Mouse (Mus musculus): ENCODE measurements at regions not wholly inside any gene's neighbourhood (a gene's known extent, or its start where the extent isn't known, plus 50 kb on each side); places are given as distances from the start of the nearest gene placed in this dataset.

GRCm38 (mm10) chr2:75514171-75514570 lies 144.9 kb upstream of the Hnrnpa3 start:
- DNase-seq (ENCODE audit: low spot score) = peak; percentile 74
- Histone ChIP-seq H3K27me3 (ENCODE audit: insufficient read depth, poor library complexity, severe bottlenecking) (no peaks in the 10 kb centered on the region), H3K27ac (no peak overlapping the region), H3K9me3 (no peaks in the 10 kb centered on the region), H3K36me3 (no peaks in the 10 kb centered on the region), H3K4me3 (no peak overlapping the region), H3K4me1 (peaks cover 11% of the 10 kb centered on the region; the same call in 1 of the 2 replicates)
- 47% methylated on average over 6 of the region's 6 CpGs for WGBS

GRCm38 (mm10) chr2:75516223-75516622 lies 142.8 kb upstream of the Hnrnpa3 start:
- no peak overlapping the region for H3K4me3 ChIP-seq
- H3K36me3 ChIP-seq = no peaks in the 10 kb centered on the region
- peaks cover 11% of the 10 kb centered on the region; the same call in 1 of the 2 replicates for H3K4me1 ChIP-seq
- no peak for DNase-seq (ENCODE audit: low spot score)
- no peaks in the 10 kb centered on the region for H3K9me3 ChIP-seq
- WGBS = 83% methylated on average over 11 of the region's 11 CpGs
- no peak overlapping the region for H3K27ac ChIP-seq
- H3K27me3 ChIP-seq (ENCODE audit: insufficient read depth, poor library complexity, severe bottlenecking) = no peaks in the 10 kb centered on the region

- DNase-seq (ENCODE audit: low spot score) = no peak
- H3K9me3 ChIP-seq = no peaks in the 10 kb centered on the region
- H3K36me3 ChIP-seq = no peaks in the 10 kb centered on the region
- H3K27me3 ChIP-seq (ENCODE audit: insufficient read depth, poor library complexity, severe bottlenecking) = no peaks in the 10 kb centered on the region
- WGBS = 86% methylated on average over 3 of the region's 3 CpGs
- peaks cover 11% of the 10 kb centered on the region; the same call in 1 of the 2 replicates for H3K4me1 ChIP-seq
- H3K4me3 ChIP-seq = no peak overlapping the region
- no peak overlapping the region for H3K27ac ChIP-seq
These were observed 142.0 kb upstream of the Hnrnpa3 start for GRCm38 (mm10) chr2:75517096-75517495.

- peaks cover 9% of the 10 kb centered on the region; the same call in 1 of the 2 replicates for H3K4me1 ChIP-seq
- H3K27me3 ChIP-seq (ENCODE audit: insufficient read depth, poor library complexity, severe bottlenecking) = no peaks in the 10 kb centered on the region
- H3K36me3 ChIP-seq = no peaks in the 10 kb centered on the region
- DNase-seq (ENCODE audit: low spot score) = no peak
- H3K4me3 ChIP-seq = no peak overlapping the region
- H3K9me3 ChIP-seq = no peaks in the 10 kb centered on the region
- 85% methylated on average over 1 of the region's 1 CpGs for WGBS
- H3K27ac ChIP-seq = no peak overlapping the region
These were observed 140.5 kb upstream of the Hnrnpa3 start for GRCm38 (mm10) chr2:75518607-75519006.

GRCm38 (mm10) chr2:75525562-75525961 lies 133.5 kb upstream of the Hnrnpa3 start:
- Histone ChIP-seq H3K9me3 (no peaks in the 10 kb centered on the region), H3K27ac (no peak overlapping the region), H3K36me3 (no peaks in the 10 kb centered on the region), H3K4me3 (no peak overlapping the region), H3K27me3 (ENCODE audit: insufficient read depth, poor library complexity, severe bottlenecking) (no peaks in the 10 kb centered on the region), H3K4me1 (no peaks in the 10 kb centered on the region)
- WGBS = 63% methylated on average over 3 of the region's 3 CpGs
- no peak for DNase-seq (ENCODE audit: low spot score)

- Histone ChIP-seq H3K27me3 (ENCODE audit: insufficient read depth, poor library complexity, severe bottlenecking) (no peaks in the 10 kb centered on the region), H3K9me3 (no peaks in the 10 kb centered on the region), H3K4me3 (no peak overlapping the region), H3K4me1 (no peaks in the 10 kb centered on the region), H3K27ac (no peak overlapping the region), H3K36me3 (no peaks in the 10 kb centered on the region)
- WGBS = 86% methylated on average over 2 of the region's 2 CpGs
- DNase-seq (ENCODE audit: low spot score) = no peak
These were observed 130.4 kb upstream of the Hnrnpa3 start for GRCm38 (mm10) chr2:75528706-75529105.

GRCm38 (mm10) chr2:75538114-75538513 lies 120.9 kb upstream of the Hnrnpa3 start:
- H3K27ac ChIP-seq = no peak overlapping the region
- H3K4me1 ChIP-seq = peaks cover 12% of the 10 kb centered on the region
- H3K27me3 ChIP-seq (ENCODE audit: insufficient read depth, poor library complexity, severe bottlenecking) = no peaks in the 10 kb centered on the region
- H3K9me3 ChIP-seq = no peaks in the 10 kb centered on the region
- no peak for DNase-seq (ENCODE audit: low spot score)
- H3K36me3 ChIP-seq = no peaks in the 10 kb centered on the region
- WGBS = 25% methylated on average over 4 of the region's 4 CpGs
- H3K4me3 ChIP-seq = no peak overlapping the region

GRCm38 (mm10) chr2:75539726-75540125 lies 119.3 kb upstream of the Hnrnpa3 start:
- no peaks in the 10 kb centered on the region for H3K27me3 ChIP-seq (ENCODE audit: insufficient read depth, poor library complexity, severe bottlenecking)
- WGBS = 88% methylated on average over 6 of the region's 6 CpGs
- no peak overlapping the region for H3K27ac ChIP-seq
- DNase-seq (ENCODE audit: low spot score) = no peak
- no peaks in the 10 kb centered on the region for H3K9me3 ChIP-seq
- no peaks in the 10 kb centered on the region for H3K36me3 ChIP-seq
- H3K4me3 ChIP-seq = no peak overlapping the region
- H3K4me1 ChIP-seq = peaks cover 12% of the 10 kb centered on the region

- Histone ChIP-seq H3K27ac (no peak overlapping the region), H3K9me3 (no peaks in the 10 kb centered on the region), H3K36me3 (no peaks in the 10 kb centered on the region), H3K4me1 (peaks cover 5% of the 10 kb centered on the region; the same call in 1 of the 2 replicates), H3K27me3 (ENCODE audit: insufficient read depth, poor library complexity, severe bottlenecking) (no peaks in the 10 kb centered on the region), H3K4me3 (no peak overlapping the region)
- 80% methylated on average over 5 of the region's 5 CpGs for WGBS
- DNase-seq (ENCODE audit: low spot score) = no peak
These were observed 116.7 kb upstream of the Hnrnpa3 start for GRCm38 (mm10) chr2:75542331-75542730.

GRCm38 (mm10) chr2:75542781-75543180 lies 116.3 kb upstream of the Hnrnpa3 start:
- H3K9me3 ChIP-seq = no peaks in the 10 kb centered on the region
- 66% methylated on average over 5 of the region's 5 CpGs for WGBS
- peaks cover 2% of the 10 kb centered on the region; the same call in 1 of the 2 replicates for H3K4me1 ChIP-seq
- no peak overlapping the region for H3K4me3 ChIP-seq
- no peak for DNase-seq (ENCODE audit: low spot score)
- no peak overlapping the region for H3K27ac ChIP-seq
- H3K27me3 ChIP-seq (ENCODE audit: insufficient read depth, poor library complexity, severe bottlenecking) = no peaks in the 10 kb centered on the region
- no peaks in the 10 kb centered on the region for H3K36me3 ChIP-seq

GRCm38 (mm10) chr2:75545971-75546370 lies 113.1 kb upstream of the Hnrnpa3 start:
- no peaks in the 10 kb centered on the region for H3K4me1 ChIP-seq
- no peak for DNase-seq (ENCODE audit: low spot score)
- 87% methylated on average over 7 of the region's 7 CpGs for WGBS
- H3K9me3 ChIP-seq = no peaks in the 10 kb centered on the region
- no peak overlapping the region for H3K4me3 ChIP-seq
- H3K27ac ChIP-seq = no peak overlapping the region
- H3K36me3 ChIP-seq = no peaks in the 10 kb centered on the region
- H3K27me3 ChIP-seq (ENCODE audit: insufficient read depth, poor library complexity, severe bottlenecking) = no peaks in the 10 kb centered on the region

- peaks cover 6% of the 10 kb centered on the region; the same call in 1 of the 2 replicates for H3K4me1 ChIP-seq
- H3K4me3 ChIP-seq = no peak overlapping the region
- H3K27me3 ChIP-seq (ENCODE audit: insufficient read depth, poor library complexity, severe bottlenecking) = no peaks in the 10 kb centered on the region
- no peaks in the 10 kb centered on the region for H3K9me3 ChIP-seq
- 87% methylated on average over 8 of the region's 8 CpGs for WGBS
- no peak for DNase-seq (ENCODE audit: low spot score)
- H3K36me3 ChIP-seq = no peaks in the 10 kb centered on the region
- H3K27ac ChIP-seq = no peak overlapping the region
These were observed 103.4 kb upstream of the Hnrnpa3 start for GRCm38 (mm10) chr2:75555676-75556075.

- peaks cover 6% of the 10 kb centered on the region; the same call in 1 of the 2 replicates for H3K4me1 ChIP-seq
- WGBS = 33% methylated on average over 7 of the region's 7 CpGs
- H3K4me3 ChIP-seq = no peak overlapping the region
- H3K27ac ChIP-seq = no peak overlapping the region
- no peaks in the 10 kb centered on the region for H3K9me3 ChIP-seq
- H3K36me3 ChIP-seq = no peaks in the 10 kb centered on the region
- no peaks in the 10 kb centered on the region for H3K27me3 ChIP-seq (ENCODE audit: insufficient read depth, poor library complexity, severe bottlenecking)
- no peak for DNase-seq (ENCODE audit: low spot score)
These were observed 102.3 kb upstream of the Hnrnpa3 start for GRCm38 (mm10) chr2:75556744-75557143.

GRCm38 (mm10) chr2:75557392-75557791 lies 101.7 kb upstream of the Hnrnpa3 start:
- DNase-seq (ENCODE audit: low spot score) = no peak
- Histone ChIP-seq H3K9me3 (no peaks in the 10 kb centered on the region), H3K4me3 (no peak overlapping the region), H3K4me1 (peaks cover 6% of the 10 kb centered on the region; the same call in 1 of the 2 replicates), H3K27me3 (ENCODE audit: insufficient read depth, poor library complexity, severe bottlenecking) (no peaks in the 10 kb centered on the region), H3K36me3 (no peaks in the 10 kb centered on the region), H3K27ac (no peak overlapping the region)
- WGBS = 83% methylated on average over 11 of the region's 11 CpGs
